Mouse (Mus musculus): Measurements from ENCODE around the gene Snrpf. TPM values are rescaled to one million over a fixed set of nuclear protein-coding genes. Genes with fewer than 3 reads are reported as not detected.
A peak's percentile ranks its signal among the peaks of the same experiment; 100 is the strongest.

Gene Snrpf
- polyA plus RNA-seq, 1 experiment from 2014 or later, result 155 TPM

- no peak for ATAC-seq (ENCODE audit: insufficient read depth)
- Histone ChIP-seq H3K4me3 (ENCODE audit: low read depth, low read length) (no peak overlapping the region), H3K4me2 (peak overlapping the region; percentile 44)
Measured at GRCm38 (mm10) chr10:93623725-93624124, 34.2 kb upstream of the Snrpf start.

GRCm38 (mm10) chr10:93620438-93621179, 31.1 kb upstream of the Snrpf start:
- Histone ChIP-seq H3K9ac (no peak overlapping the region), H3K27me3 (ENCODE audit: insufficient read depth, low read length) (no peaks in the 10 kb centered on the region), H3K4me1 (ENCODE audit: insufficient read depth) (no peaks in the 10 kb centered on the region), H3K36me3 (ENCODE audit: insufficient read depth) (no peaks in the 10 kb centered on the region), H3K4me2 (no peak overlapping the region), H3K4me3 (ENCODE audit: low read depth, low read length) (no peak overlapping the region), H3K9me3 (ENCODE audit: low read depth, low read length) (no peaks in the 10 kb centered on the region), H3K27ac (ENCODE audit: low read depth) (no peak overlapping the region)
- DNase-seq, result no peak
- TF ChIP-seq CTCF (IDR thresholded peaks at IDR 0.05; ENCODE audit: low read depth), result no peak
- WGBS, result 56% methylated on average over 7 of the region's 7 CpGs
- no peak for ATAC-seq (ENCODE audit: insufficient read depth)

More at GRCm38 (mm10) chr10:93623725-93624124, 34.2 kb upstream of the Snrpf start:
- TF ChIP-seq CTCF (IDR thresholded peaks at IDR 0.05; ENCODE audit: low read depth), result no peak
- no peaks in the 10 kb centered on the region for H3K36me3 ChIP-seq (ENCODE audit: insufficient read depth)
- WGBS, result 23% methylated on average over 9 of the region's 9 CpGs
- DNase-seq, result no peak
- no peak overlapping the region for H3K27ac ChIP-seq (ENCODE audit: low read depth)
- no peaks in the 10 kb centered on the region for H3K9me3 ChIP-seq (ENCODE audit: low read depth, low read length)
- H3K27me3 ChIP-seq (ENCODE audit: insufficient read depth, low read length), result no peaks in the 10 kb centered on the region
- no peak overlapping the region for H3K9ac ChIP-seq
- no peaks in the 10 kb centered on the region for H3K4me1 ChIP-seq (ENCODE audit: insufficient read depth)

- Histone ChIP-seq H3K4me2 (no peak overlapping the region), H3K36me3 (ENCODE audit: insufficient read depth) (no peaks in the 10 kb centered on the region), H3K27ac (ENCODE audit: low read depth) (no peak overlapping the region), H3K9me3 (ENCODE audit: low read depth, low read length) (no peaks in the 10 kb centered on the region), H3K9ac (no peak overlapping the region), H3K27me3 (ENCODE audit: insufficient read depth, low read length) (no peaks in the 10 kb centered on the region), H3K4me3 (ENCODE audit: low read depth, low read length) (no peak overlapping the region), H3K4me1 (ENCODE audit: insufficient read depth) (no peaks in the 10 kb centered on the region)
- ATAC-seq (ENCODE audit: insufficient read depth) (no peak), DNase-seq (no peak)
- 68% methylated on average over 8 of the region's 8 CpGs for WGBS
- no peak for TF ChIP-seq CTCF (IDR thresholded peaks at IDR 0.05; ENCODE audit: low read depth)
Measured at GRCm38 (mm10) chr10:93614850-93615249, 25.3 kb upstream of the Snrpf start.

GRCm38 (mm10) chr10:93611419-93612007, 22.0 kb upstream of the Snrpf start:
- peak; percentile 89 for TF ChIP-seq CTCF (IDR thresholded peaks at IDR 0.05; ENCODE audit: low read depth)
- Histone ChIP-seq H3K9ac (no peak overlapping the region), H3K4me3 (ENCODE audit: low read depth, low read length) (no peak overlapping the region), H3K4me1 (ENCODE audit: insufficient read depth) (no peaks in the 10 kb centered on the region), H3K4me2 (peak overlapping the region; percentile 10; the same call in 1 of the 2 replicates), H3K36me3 (ENCODE audit: insufficient read depth) (no peaks in the 10 kb centered on the region), H3K27me3 (ENCODE audit: insufficient read depth, low read length) (no peaks in the 10 kb centered on the region), H3K9me3 (ENCODE audit: low read depth, low read length) (no peaks in the 10 kb centered on the region), H3K27ac (ENCODE audit: low read depth) (no peak overlapping the region)
- 45% methylated on average over 18 of the region's 18 CpGs for WGBS
- peak; percentile 90 for DNase-seq
- no peak for ATAC-seq (ENCODE audit: insufficient read depth)

- Histone ChIP-seq H3K9me3 (ENCODE audit: low read depth, low read length) (no peaks in the 10 kb centered on the region), H3K27ac (ENCODE audit: low read depth) (no peak overlapping the region), H3K4me3 (ENCODE audit: low read depth, low read length) (no peak overlapping the region), H3K36me3 (ENCODE audit: insufficient read depth) (no peaks in the 10 kb centered on the region), H3K4me2 (no peak overlapping the region), H3K27me3 (ENCODE audit: insufficient read depth, low read length) (no peaks in the 10 kb centered on the region), H3K4me1 (ENCODE audit: insufficient read depth) (no peaks in the 10 kb centered on the region), H3K9ac (no peak overlapping the region)
- DNase-seq (no peak), ATAC-seq (ENCODE audit: insufficient read depth) (no peak)
- WGBS, result 90% methylated on average over 1 of the region's 1 CpGs
- no peak for TF ChIP-seq CTCF (IDR thresholded peaks at IDR 0.05; ENCODE audit: low read depth)
Measured at GRCm38 (mm10) chr10:93610896-93611295, 21.4 kb upstream of the Snrpf start.

- H3K27ac ChIP-seq (ENCODE audit: low read depth), result no peak overlapping the region
- H3K4me2 ChIP-seq, result no peak overlapping the region
- 0 out of 2 replicates have a peak, but pooled peaks have one; percentile 17 for ATAC-seq (ENCODE audit: insufficient read depth)
- H3K9me3 ChIP-seq (ENCODE audit: low read depth, low read length), result no peaks in the 10 kb centered on the region
- no peaks in the 10 kb centered on the region for H3K4me1 ChIP-seq (ENCODE audit: insufficient read depth)
- no peak overlapping the region for H3K9ac ChIP-seq
- no peak for DNase-seq
- H3K4me3 ChIP-seq (ENCODE audit: low read depth, low read length), result no peak overlapping the region
- no peak for TF ChIP-seq CTCF (IDR thresholded peaks at IDR 0.05; ENCODE audit: low read depth)
- WGBS, result 91% methylated on average over 7 of the region's 7 CpGs
- H3K27me3 ChIP-seq (ENCODE audit: insufficient read depth, low read length), result no peaks in the 10 kb centered on the region
- no peaks in the 10 kb centered on the region for H3K36me3 ChIP-seq (ENCODE audit: insufficient read depth)
Measured at GRCm38 (mm10) chr10:93609236-93609635, 19.7 kb upstream of the Snrpf start.

GRCm38 (mm10) chr10:93608051-93608450, 18.5 kb upstream of the Snrpf start:
- Histone ChIP-seq H3K36me3 (ENCODE audit: insufficient read depth) (no peaks in the 10 kb centered on the region), H3K9ac (no peak overlapping the region), H3K4me1 (ENCODE audit: insufficient read depth) (no peaks in the 10 kb centered on the region)

More at GRCm38 (mm10) chr10:93608051-93608450, 18.5 kb upstream of the Snrpf start:
- no peak overlapping the region for H3K4me2 ChIP-seq
- H3K4me3 ChIP-seq (ENCODE audit: low read depth, low read length), result no peak overlapping the region
- peak; percentile 73 for TF ChIP-seq CTCF (IDR thresholded peaks at IDR 0.05; ENCODE audit: low read depth)
- DNase-seq, result peak; percentile 58
- 33% methylated on average over 9 of the region's 9 CpGs for WGBS
- H3K27me3 ChIP-seq (ENCODE audit: insufficient read depth, low read length), result no peaks in the 10 kb centered on the region
- H3K27ac ChIP-seq (ENCODE audit: low read depth), result no peak overlapping the region
- H3K9me3 ChIP-seq (ENCODE audit: low read depth, low read length), result no peaks in the 10 kb centered on the region
- peak; percentile 48; the same call in 1 of the 2 replicates for ATAC-seq (ENCODE audit: insufficient read depth)
